Mouse (Mus musculus): ENCODE measurements around the gene Mgme1.

The Mgme1 gene

GRCm38 (mm10) chr2:144270507-144271420 lies at the start of gene Mgme1, which contains the start of gene Snx5:
Gene Mgme1 (plus strand): TSS chr2:144270663.
Gene Snx5 (minus strand): TSS chr2:144270906.
- DNase-seq, result peak; percentile 96

GRCm38 (mm10) chr2:144224351-144224750 lies 46.1 kb upstream of the Mgme1 start:
- DNase-seq, result no peak

- no peak for DNase-seq
These were observed 43.4 kb upstream of the Mgme1 start for GRCm38 (mm10) chr2:144226906-144227586.

GRCm38 (mm10) chr2:144228521-144229346 lies 41.7 kb upstream of the Mgme1 start:
- no peak for DNase-seq

- DNase-seq, result no peak
These were observed 40.8 kb upstream of the Mgme1 start for GRCm38 (mm10) chr2:144229647-144230046.

- peak in 1 of 2 experiments; percentile 11 for DNase-seq
These were observed 40.0 kb upstream of the Mgme1 start for GRCm38 (mm10) chr2:144230498-144230897.

GRCm38 (mm10) chr2:144231115-144231514 lies 39.3 kb upstream of the Mgme1 start:
- DNase-seq, result no peak

- DNase-seq, result no peak
These were observed 36.9 kb upstream of the Mgme1 start for GRCm38 (mm10) chr2:144233534-144233933.

GRCm38 (mm10) chr2:144235776-144236175 lies 34.7 kb upstream of the Mgme1 start:
- no peak for DNase-seq

- DNase-seq, result no peak
These were observed 33.5 kb upstream of the Mgme1 start for GRCm38 (mm10) chr2:144236791-144237584.

GRCm38 (mm10) chr2:144238341-144238740 lies 32.1 kb upstream of the Mgme1 start:
- peak; percentile 13 to 25 for DNase-seq

- DNase-seq, result no peak
These were observed 31.1 kb upstream of the Mgme1 start for GRCm38 (mm10) chr2:144239318-144239717.

- no peak for DNase-seq
These were observed 30.2 kb upstream of the Mgme1 start for GRCm38 (mm10) chr2:144240095-144240899.

- no peak for DNase-seq
These were observed 25.0 kb upstream of the Mgme1 start for GRCm38 (mm10) chr2:144245464-144245863.

GRCm38 (mm10) chr2:144246270-144246669 lies 24.2 kb upstream of the Mgme1 start:
- DNase-seq, result no peak

GRCm38 (mm10) chr2:144247337-144247978 lies 23.0 kb upstream of the Mgme1 start:
- no peak for DNase-seq

GRCm38 (mm10) chr2:144248613-144249376 lies 21.7 kb upstream of the Mgme1 start:
- no peak for DNase-seq

- DNase-seq, result no peak
These were observed 20.4 kb upstream of the Mgme1 start for GRCm38 (mm10) chr2:144250111-144250510.

GRCm38 (mm10) chr2:144262837-144263236 lies 7.6 kb upstream of the Mgme1 start:
- no peak for DNase-seq

All from cerebellum, postnatal 10 days (tissue).